Mouse (Mus musculus): ENCODE measurements around the gene Gm17018. TPM values are rescaled to one million over a fixed set of nuclear protein-coding genes. Genes with fewer than 3 reads are reported as not detected.

Gm17018 gene
- 22.5 and 25.9 TPM in 2 replicates for polyA plus RNA-seq (2015; fragmentation: Nextera tagmentation; extraction: Ambion mirVana)

GRCm38 (mm10) chr19:45560153-45560890, at the start of gene Gm17018, which contains the start of gene Poll:
Gene Gm17018, plus strand, starts transcription at chr19:45560615.
Gene Poll, minus strand, starts transcription at chr19:45560531.

Other genes with a start within 250 kb of the Gm17018 start
- gene Btrc, start 196.9 kb upstream of the Gm17018 start, polyA plus RNA-seq (2015; fragmentation: Nextera tagmentation; extraction: Ambion mirVana) = 40.9 and 44.4 TPM in 2 replicates
- 4.7 and 6.3 TPM in 2 replicates for gene Poll, start 84 bp upstream of the Gm17018 start, polyA plus RNA-seq (2015; fragmentation: Nextera tagmentation; extraction: Ambion mirVana)
- gene Fbxw4, start 99.7 kb downstream of the Gm17018 start, polyA plus RNA-seq (2015; fragmentation: Nextera tagmentation; extraction: Ambion mirVana) = 4.3 and 4.8 TPM in 2 replicates
- 1.1 and 1.2 TPM in 2 replicates for gene Fgf8, start 182.3 kb downstream of the Gm17018 start, polyA plus RNA-seq (2015; fragmentation: Nextera tagmentation; extraction: Ambion mirVana)
- 17.4 and 20.0 TPM in 2 replicates for gene Npm3, start 189.0 kb downstream of the Gm17018 start, polyA plus RNA-seq (2015; fragmentation: Nextera tagmentation; extraction: Ambion mirVana)
- 30.5 and 36.3 TPM in 2 replicates for gene Mgea5, start 223.2 kb downstream of the Gm17018 start, polyA plus RNA-seq (2015; fragmentation: Nextera tagmentation; extraction: Ambion mirVana)